Mouse (Mus musculus) kidney, adult 2 months (tissue): ENCODE measurements around the gene Reln. TPM values are rescaled to one million over a fixed set of nuclear protein-coding genes. Genes with fewer than 3 reads are reported as not detected.
A peak's percentile ranks its signal among the peaks of the same experiment; 100 is the strongest.

Source experiments
- DNase-seq: peaks from one replicate; pipeline ENCODE4 v3.0.0; 2021
- H3K27ac ChIP-seq: fragments of 200-500 bp; 2 replicates; pipeline ENCODE4 v1.5.1; 2012; ENCODE audit warnings: low read depth, low read length, control low read depth, inconsistent platforms; ENCODE audit not compliant: insufficient read depth
- H3K27me3 ChIP-seq: fragments of 200-500 bp; replicated peaks from 2 replicates; pipeline ENCODE4 v1.6.1; 2012; ENCODE audit warnings: mild to moderate bottlenecking, moderate library complexity, low read length, inconsistent platforms; ENCODE audit not compliant: control insufficient read depth, insufficient read depth
- H3K36me3 ChIP-seq: fragments of 200-500 bp; 2 replicates; pipeline ENCODE4 v1.6.1; 2012; ENCODE audit warnings: mild to moderate bottlenecking, moderate library complexity, low read length, inconsistent platforms; ENCODE audit not compliant: control insufficient read depth, insufficient read depth
- H3K4me1 ChIP-seq: fragments of 200-500 bp; 2 replicates; pipeline ENCODE4 v1.6.1; 2011; ENCODE audit warnings: low read length; ENCODE audit not compliant: control insufficient read depth, insufficient read depth
- H3K4me3 ChIP-seq: fragments of 200-500 bp; 2 replicates; pipeline ENCODE4 v1.5.1; 2011; ENCODE audit warnings: mild to moderate bottlenecking, low read depth, low read length, control low read depth; ENCODE audit not compliant: insufficient read depth
- CTCF ChIP-seq: fragments of 200-500 bp; conservative IDR thresholded peaks from 2 replicates; pipeline ENCODE4 v1.5.1; 2011; ENCODE audit warnings: low read depth, mild to moderate bottlenecking, control low read depth, low read length, moderate library complexity, mixed read lengths; ENCODE audit not compliant: insufficient read depth, insufficient read length
- POLR2A ChIP-seq: fragments of 200-500 bp; IDR thresholded peaks from one replicate; pipeline ENCODE4 v1.6.1; 2011; ENCODE audit warnings: low read depth, low read length, control low read depth
- WGBS: fragments of 180-500 bp; shearing (Covaris S2); methylation state at CpG from one replicate; pipeline ENCODE4 v1.1.7; 2018; 5-methylcytosine and 5-hydroxymethylcytosine counted together
- polyA plus RNA-seq: library from polyadenylated mRNA; depleted of rRNA; stranded (reverse); fragments of >200 nt; gene quantifications from 2 replicates; pipeline ENCODE4 v1.2.3, GENCODE M21; 2012

The Reln gene
- polyA plus RNA-seq, 1 experiment = 3.4 TPM

DNA sequence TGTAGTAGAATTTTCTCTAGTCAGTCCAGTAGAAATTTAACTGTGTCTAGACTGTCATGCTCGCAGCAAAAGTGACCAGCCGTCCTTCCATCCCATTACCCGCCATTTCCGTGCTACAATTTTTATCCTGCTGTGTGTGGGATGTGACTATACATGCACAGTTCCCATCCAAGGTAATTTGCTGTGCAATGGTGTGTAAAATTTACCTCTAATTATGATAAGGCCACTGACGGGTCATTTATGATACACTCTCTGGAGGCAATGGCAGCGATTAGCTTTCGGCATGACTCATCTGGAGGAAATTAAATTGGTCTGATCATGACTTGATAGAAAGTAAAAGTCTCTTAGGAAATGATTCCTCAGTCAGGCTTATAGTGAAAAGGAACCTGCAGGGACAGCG lies 311.5 kb downstream of the Reln start:
- WGBS = 61% methylated on average over 8 of the region's 8 CpGs

DNA sequence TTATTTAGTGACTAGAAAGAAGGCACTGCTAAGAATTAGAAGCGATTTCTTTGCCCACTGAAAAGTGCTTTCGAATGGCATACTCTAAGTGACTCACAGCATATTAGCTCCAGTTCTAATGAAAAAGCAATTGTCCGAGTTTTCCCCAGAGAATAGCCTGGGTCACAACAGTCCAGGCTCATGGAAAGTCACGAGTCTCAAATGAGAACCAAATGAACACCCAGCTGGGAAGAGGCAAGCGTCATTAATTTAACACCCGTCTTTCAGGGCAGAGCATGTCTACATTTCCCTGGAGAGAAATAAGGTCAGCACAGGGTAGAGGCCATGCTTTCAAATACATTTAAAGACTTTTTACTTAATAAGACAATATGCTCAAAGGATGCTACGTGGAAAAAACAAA lies 312.8 kb downstream of the Reln start:
- Histone ChIP-seq H3K4me3 (no peak overlapping the region), H3K27ac (no peak overlapping the region), H3K4me1 (no peaks in the 10 kb centered on the region), H3K36me3 (no peaks in the 10 kb centered on the region), H3K27me3 (no peaks in the 10 kb centered on the region)
- peak; percentile 21 for DNase-seq
- TF ChIP-seq CTCF = no peak
- TF ChIP-seq POLR2A = no peak
- 31% methylated on average over 7 of the region's 7 CpGs for WGBS

More for the DNA sequence above, 311.5 kb downstream of the Reln start:
- no peaks in the 10 kb centered on the region for H3K4me1 ChIP-seq
- H3K27ac ChIP-seq = no peak overlapping the region
- no peak for DNase-seq
- no peaks in the 10 kb centered on the region for H3K36me3 ChIP-seq
- no peak for TF ChIP-seq CTCF
- TF ChIP-seq POLR2A = no peak
- H3K4me3 ChIP-seq = no peak overlapping the region
- H3K27me3 ChIP-seq = no peaks in the 10 kb centered on the region

DNA sequence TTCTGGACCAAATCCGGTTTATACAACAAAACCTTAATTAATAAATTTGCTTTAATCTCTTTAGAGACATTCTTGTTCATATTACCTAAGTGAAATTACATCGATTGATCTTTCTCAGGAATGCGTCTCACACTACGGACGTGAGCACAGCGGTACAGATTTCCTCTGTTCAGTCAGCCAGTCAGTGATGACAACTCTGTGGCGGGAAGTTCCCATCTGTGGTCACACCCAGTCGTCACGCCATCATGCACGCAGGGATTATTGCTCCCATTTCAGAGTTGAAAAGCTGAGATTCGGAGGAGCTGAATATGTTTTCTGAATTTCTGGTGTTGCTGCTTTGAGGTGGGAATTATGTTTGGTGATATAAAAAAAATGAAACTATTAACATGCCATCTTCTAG lies 316.1 kb downstream of the Reln start:
- DNase-seq = no peak
- TF ChIP-seq POLR2A = no peak
- TF ChIP-seq CTCF = no peak
- 73% methylated on average over 11 of the region's 11 CpGs for WGBS
- H3K4me1 ChIP-seq = no peaks in the 10 kb centered on the region
- no peaks in the 10 kb centered on the region for H3K27me3 ChIP-seq
- H3K27ac ChIP-seq = no peak overlapping the region
- H3K36me3 ChIP-seq = no peaks in the 10 kb centered on the region
- no peak overlapping the region for H3K4me3 ChIP-seq

DNA sequence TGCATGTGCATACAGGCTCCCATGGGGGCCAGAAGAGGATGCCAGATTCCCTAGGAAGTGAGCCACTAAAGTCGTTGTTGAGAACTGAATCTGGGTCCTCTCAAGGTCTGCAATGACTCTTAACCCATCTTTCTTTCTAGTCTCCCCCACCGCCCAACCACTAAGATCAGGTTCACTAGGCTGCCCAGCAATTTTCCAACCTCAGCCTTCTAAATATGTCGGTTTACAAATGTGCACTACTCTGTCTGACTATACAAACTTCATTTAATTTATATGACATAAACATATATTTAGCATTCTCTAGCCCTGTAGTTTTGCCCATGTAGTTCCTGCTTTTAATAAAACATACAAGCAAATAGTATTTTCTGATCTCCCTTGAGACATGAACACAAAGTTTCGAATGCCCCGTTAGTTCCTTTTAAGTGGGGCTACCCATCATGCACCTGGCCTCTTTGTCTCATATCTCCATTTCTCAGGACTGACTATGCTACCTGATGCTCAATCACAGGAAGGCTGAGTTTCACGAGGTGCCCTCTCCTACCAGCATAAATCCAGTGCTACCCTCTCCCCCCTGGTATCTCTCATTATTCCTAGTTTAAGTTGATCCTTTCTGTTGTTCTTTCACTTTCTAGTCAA lies 317.1 kb downstream of the Reln start:
- WGBS = 77% methylated on average over 6 of the region's 6 CpGs
- Histone ChIP-seq H3K27me3 (no peaks in the 10 kb centered on the region), H3K4me1 (no peaks in the 10 kb centered on the region), H3K36me3 (no peaks in the 10 kb centered on the region), H3K4me3 (no peak overlapping the region), H3K27ac (no peak overlapping the region)
- DNase-seq = no peak
- no peak for TF ChIP-seq POLR2A
- TF ChIP-seq CTCF = no peak

DNA sequence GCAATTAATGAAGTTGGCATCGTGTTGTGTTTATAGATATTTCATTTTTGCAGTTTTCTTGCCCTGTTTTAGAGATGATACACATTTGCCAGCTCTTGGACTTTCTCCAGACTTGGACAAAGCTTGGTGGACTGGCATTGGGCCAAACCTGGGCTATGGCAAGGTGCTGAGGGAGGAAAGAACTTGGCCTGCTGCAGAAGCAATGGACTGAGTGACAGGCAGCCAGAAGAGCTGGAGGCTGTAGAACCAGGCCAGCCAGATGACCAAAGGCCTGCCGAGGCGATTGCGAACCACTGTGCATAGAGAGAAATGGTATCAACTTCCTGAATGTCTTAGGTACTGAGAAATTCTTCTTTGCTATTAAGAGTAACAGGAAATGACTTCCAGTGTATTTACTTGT lies 318.8 kb downstream of the Reln start:
- Histone ChIP-seq H3K27ac (no peak overlapping the region), H3K4me3 (no peak overlapping the region), H3K36me3 (no peaks in the 10 kb centered on the region), H3K4me1 (no peaks in the 10 kb centered on the region), H3K27me3 (no peaks in the 10 kb centered on the region)
- WGBS = 78% methylated on average over 4 of the region's 4 CpGs
- TF ChIP-seq POLR2A (no peak), CTCF (no peak)
- peak; percentile 9 for DNase-seq

DNA sequence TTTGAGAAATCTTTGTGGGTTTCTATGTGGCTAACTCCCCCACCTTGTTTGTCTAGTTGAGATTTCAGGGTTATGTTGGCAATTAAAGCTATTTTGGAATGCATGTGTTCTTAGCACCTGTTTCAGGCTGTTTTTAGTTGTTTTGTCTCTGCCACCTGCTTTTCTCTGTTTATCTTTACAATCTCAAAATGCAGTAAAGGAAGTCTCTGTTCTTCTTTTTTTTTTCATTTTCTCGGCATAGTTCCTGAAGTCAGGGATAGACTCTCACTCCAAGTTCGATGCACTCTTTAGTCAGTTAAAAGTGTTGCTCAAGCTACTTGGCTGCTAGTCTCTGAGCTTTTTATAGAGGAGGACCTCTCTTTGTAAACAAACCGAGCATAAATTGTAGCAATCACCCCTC lies 320.4 kb downstream of the Reln start:
- no peaks in the 10 kb centered on the region for H3K36me3 ChIP-seq
- TF ChIP-seq CTCF = no peak
- TF ChIP-seq POLR2A = no peak
- DNase-seq = no peak
- no peak overlapping the region for H3K4me3 ChIP-seq
- H3K27me3 ChIP-seq = no peaks in the 10 kb centered on the region
- WGBS = 43% methylated on average over 3 of the region's 3 CpGs
- no peak overlapping the region for H3K27ac ChIP-seq
- no peaks in the 10 kb centered on the region for H3K4me1 ChIP-seq

DNA sequence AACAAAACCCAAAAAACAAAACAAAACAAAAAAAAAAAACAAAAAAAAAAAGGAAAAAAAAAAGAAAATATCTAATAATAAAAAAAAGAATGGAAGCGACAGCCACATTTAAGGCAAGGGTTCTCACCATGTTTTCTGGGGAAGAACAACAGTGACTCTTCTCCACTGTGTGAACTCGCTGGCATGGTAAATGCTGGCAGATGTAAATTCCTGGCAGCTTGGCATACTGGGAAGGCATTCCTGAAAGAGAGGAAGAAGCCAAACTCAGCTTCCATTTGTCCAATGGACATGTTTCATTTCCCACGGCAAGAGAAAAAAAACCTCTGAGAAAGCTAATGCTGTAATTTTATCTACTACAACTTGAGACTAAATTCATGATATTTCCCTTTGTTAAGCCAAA lies 326.6 kb downstream of the Reln start:
- Histone ChIP-seq H3K4me3 (no peak overlapping the region), H3K27me3 (no peaks in the 10 kb centered on the region), H3K27ac (no peak overlapping the region), H3K4me1 (no peaks in the 10 kb centered on the region), H3K36me3 (no peaks in the 10 kb centered on the region)
- TF ChIP-seq CTCF (no peak), POLR2A (no peak)
- DNase-seq = no peak
- WGBS = 87% methylated on average over 3 of the region's 3 CpGs
